Mouse (Mus musculus) kidney, postnatal 0 days (tissue): ENCODE measurements around the gene Hoxa3. TPM values are rescaled to one million over a fixed set of nuclear protein-coding genes. Genes with fewer than 3 reads are reported as not detected.

Experiments
- ATAC-seq: fragments of 200-750 bp; cut with Nextera tagmentation; replicated peaks from 2 replicates; pipeline ENCODE4 v1.8.0; 2017; ENCODE audit warnings: low read depth, moderate number of reproducible peaks, moderate TSS enrichment, moderate library complexity; ENCODE audit not compliant: low FRiP score
- DNase-seq: peaks from one replicate; pipeline ENCODE4 v3.0.0-alpha.2; 2016; ENCODE audit warnings: low spot score
- H3K27ac ChIP-seq: fragments of 300-500 bp; sonication (generic); 2 replicates; pipeline ENCODE4 v1.5.1; 2014; ENCODE audit warnings: mild to moderate bottlenecking
- H3K27me3 ChIP-seq: fragments of 300-500 bp; sonication (generic); 2 replicates; pipeline ENCODE4 v1.6.1; 2014; ENCODE audit warnings: low read length, mixed read lengths; ENCODE audit not compliant: insufficient read depth
- H3K36me3 ChIP-seq: fragments of 300-500 bp; sonication (generic); 2 replicates; pipeline ENCODE4 v1.6.1; 2014; ENCODE audit warnings: low read length, mixed read lengths; ENCODE audit not compliant: insufficient read depth
- H3K4me1 ChIP-seq: fragments of 300-500 bp; sonication (generic); replicated peaks from 2 replicates; pipeline ENCODE4 v1.6.1; 2014; ENCODE audit warnings: antibody characterized with exemption, low read length, mixed read lengths; ENCODE audit not compliant: insufficient read depth
- H3K4me2 ChIP-seq: fragments of 300-500 bp; sonication (generic); 2 replicates; pipeline ENCODE4 v1.6.1; 2014; ENCODE audit warnings: mild to moderate bottlenecking, low read length, moderate library complexity, mixed read lengths
- H3K4me3 ChIP-seq: fragments of 300-500 bp; sonication (generic); replicated peaks from 2 replicates; pipeline ENCODE4 v1.5.1; 2014; ENCODE audit warnings: low read depth, low read length
- H3K9ac ChIP-seq: fragments of 300-500 bp; sonication (generic); 2 replicates; pipeline ENCODE4 v1.6.1; 2014; ENCODE audit warnings: low read depth, low read length
- H3K9me3 ChIP-seq: fragments of 300-500 bp; sonication (generic); replicated peaks from 2 replicates; pipeline ENCODE4 v1.6.1; 2016; ENCODE audit warnings: low read length, inconsistent platforms, mixed read lengths
- CTCF ChIP-seq: IDR thresholded peaks from 2 replicates; pipeline ENCODE4 v1.5.1; 2016; ENCODE audit warnings: antibody characterized with exemption, low read depth, mild to moderate bottlenecking, moderate library complexity
- WGBS: fragments of 180-500 bp; shearing (Covaris S2); extraction: QIAGEN DNeasy Blood & Tissue Kit; methylation state at CpG from one replicate; pipeline ENCODE4 v1.1.7; 2014; 5-methylcytosine and 5-hydroxymethylcytosine counted together
- polyA plus RNA-seq: library from polyadenylated mRNA; unstranded; fragments of >200 nt; fragmentation: Nextera tagmentation; extraction: Ambion mirVana; gene quantifications from 2 replicates; pipeline ENCODE4 v1.2.1, GENCODE M21; 2015

Gene Hoxa3
- 4.8 and 6.0 TPM in 2 replicates for polyA plus RNA-seq

- H3K4me2 ChIP-seq, result peak within 1 kb of the TSS; percentile 89
- peak within 1 kb of the TSS; percentile 78 for H3K4me3 ChIP-seq
- no peaks in the 10 kb centered on the region for H3K27me3 ChIP-seq
- H3K4me1 ChIP-seq, result peaks cover 47% of the 10 kb centered on the region
- DNase-seq, result peak; percentile 98
- no peaks in the 10 kb centered on the region for H3K36me3 ChIP-seq
- peak; percentile 38; the same call in 1 of the 2 replicates for ATAC-seq
- H3K9ac ChIP-seq, result peak within 1 kb of the TSS; percentile 90
- no peak for TF ChIP-seq CTCF
- 4% methylated on average over 37 of the region's 38 CpGs for WGBS
- peak within 1 kb of the TSS; percentile 99 for H3K27ac ChIP-seq
- H3K9me3 ChIP-seq, result no peaks in the 10 kb centered on the region
Measured at GRCm38 (mm10) chr6:52213119-52213986, at the start of gene Hoxa3, which contains the start of gene Gm28308. Gene Hoxa3, minus strand, starts transcription at chr6:52213336. Gene Gm28308, minus strand, starts transcription at chr6:52213339.

- no peak for ATAC-seq
Measured at GRCm38 (mm10) chr6:52262463-52263320, 49.6 kb upstream of the Hoxa3 start.

GRCm38 (mm10) chr6:52261751-52262462, 48.8 kb upstream of the Hoxa3 start:
- H3K27me3 ChIP-seq, result peaks cover 72% of the 10 kb centered on the region
- peak; percentile 23 for DNase-seq
- ATAC-seq, result no peak
- 3% methylated on average over 9 of the region's 9 CpGs for WGBS
- H3K4me3 ChIP-seq, result no peak overlapping the region
- no peaks in the 10 kb centered on the region; the same call in 1 of the 2 replicates for H3K4me1 ChIP-seq
- H3K27ac ChIP-seq, result no peak overlapping the region
- no peak overlapping the region for H3K9ac ChIP-seq
- TF ChIP-seq CTCF, result no peak
- H3K9me3 ChIP-seq, result no peaks in the 10 kb centered on the region
- no peak overlapping the region for H3K4me2 ChIP-seq
- no peaks in the 10 kb centered on the region for H3K36me3 ChIP-seq

More at GRCm38 (mm10) chr6:52262463-52263320, 49.6 kb upstream of the Hoxa3 start:
- Histone ChIP-seq H3K9me3 (no peaks in the 10 kb centered on the region), H3K9ac (no peak overlapping the region), H3K27ac (no peak overlapping the region), H3K4me3 (no peak overlapping the region), H3K4me1 (no peaks in the 10 kb centered on the region; the same call in 1 of the 2 replicates), H3K36me3 (no peaks in the 10 kb centered on the region), H3K27me3 (peaks cover 78% of the 10 kb centered on the region), H3K4me2 (no peak overlapping the region)
- WGBS, result 4% methylated on average over 24 of the region's 24 CpGs
- TF ChIP-seq CTCF, result no peak
- DNase-seq, result peak; percentile 8

GRCm38 (mm10) chr6:52260654-52261575, 47.8 kb upstream of the Hoxa3 start, which contains the start of gene Hoxa13:
Gene Hoxa13, minus strand, starts transcription at chr6:52260880.
- Histone ChIP-seq H3K36me3 (no peaks in the 10 kb centered on the region), H3K9ac (no peak within 1 kb of the TSS), H3K4me1 (no peaks in the 10 kb centered on the region; the same call in 1 of the 2 replicates), H3K4me3 (peak within 1 kb of the TSS; percentile 37), H3K27ac (no peak within 1 kb of the TSS), H3K9me3 (no peaks in the 10 kb centered on the region), H3K4me2 (peak within 1 kb of the TSS; percentile 55), H3K27me3 (peaks cover 64% of the 10 kb centered on the region)
- ATAC-seq, result peak; percentile 48; the same call in 1 of the 2 replicates
- peak; percentile 17 for DNase-seq
- WGBS, result 1% methylated on average over 43 of the region's 72 CpGs
- no peak for TF ChIP-seq CTCF

- Histone ChIP-seq H3K27ac (no peak overlapping the region), H3K27me3 (peaks cover 61% of the 10 kb centered on the region), H3K4me3 (peak overlapping the region; percentile 25), H3K9ac (no peak overlapping the region), H3K9me3 (no peaks in the 10 kb centered on the region), H3K36me3 (no peaks in the 10 kb centered on the region), H3K4me1 (no peaks in the 10 kb centered on the region; the same call in 1 of the 2 replicates), H3K4me2 (peak overlapping the region; percentile 55)
- DNase-seq, result peak; percentile 12
- ATAC-seq, result no peak
- under 1% methylated on average over 39 of the region's 39 CpGs for WGBS
- no peak for TF ChIP-seq CTCF
Measured at GRCm38 (mm10) chr6:52259811-52260261, 46.7 kb upstream of the Hoxa3 start.
